Mouse (Mus musculus): ENCODE measurements around the gene 4930474N05Rik. TPM values are rescaled to one million over a fixed set of nuclear protein-coding genes. Genes with fewer than 3 reads are reported as not detected.

The 4930474N05Rik gene
- total and polyA plus RNA-seq, 3 experiments = not detected

- H3K9ac ChIP-seq (ENCODE audit: control insufficient read depth, low read depth, low read length, poor library complexity, severe bottlenecking) = no peak overlapping the region
- H3K4me3 ChIP-seq (ENCODE audit: control insufficient read depth in 1 of 2, insufficient read depth in 1 of 2, low read depth in 2 of 2, low read length in 2 of 2) = no peak overlapping the region
- H3K4me1 ChIP-seq (ENCODE audit: control insufficient read depth in 1 of 2, insufficient read depth in 2 of 2, low read length in 2 of 2) = no peaks in the 10 kb centered on the region
- H3K79me2 ChIP-seq (ENCODE audit: control insufficient read depth, insufficient read depth, low read length, poor library complexity) = no peaks in the 10 kb centered on the region
- H3K9me3 ChIP-seq (replicated peaks; ENCODE audit: insufficient read depth, low read length) = no peaks in the 10 kb centered on the region
- TF ChIP-seq SIN3A (IDR thresholded peaks at IDR 0.05; ENCODE audit: low read length) = no peak
- TF ChIP-seq ELF1 (IDR thresholded peaks at IDR 0.05; ENCODE audit: low read depth, low read length) = no peak
- no peak for TF ChIP-seq CTCF (IDR thresholded peaks at IDR 0.05 in 2 of 3, conservative IDR thresholded peaks at IDR 0.05 in 1 of 3; ENCODE audit: control insufficient read depth in 1 of 3, insufficient read depth in 1 of 3, low read depth in 2 of 3, low read length in 3 of 3, poor library complexity in 1 of 3, severe bottlenecking in 1 of 3)
- TF ChIP-seq JUND (IDR thresholded peaks at IDR 0.05; ENCODE audit: low read depth, low read length) = no peak
- TF ChIP-seq TCF12 (IDR thresholded peaks at IDR 0.05; ENCODE audit: low read depth, low read length) = no peak
- no peak for TF ChIP-seq ZKSCAN1 (IDR thresholded peaks at IDR 0.05; ENCODE audit: low read depth, low read length)
- no peak for TF ChIP-seq USF2 (IDR thresholded peaks at IDR 0.05; ENCODE audit: borderline replicate concordance in 1 of 2, insufficient read depth in 1 of 2, low read depth in 1 of 2, low read length in 2 of 2)
- no peak for TF ChIP-seq SMC3 (IDR thresholded peaks at IDR 0.05; ENCODE audit: low read depth, low read length)
- no peak for TF ChIP-seq NRF1 (IDR thresholded peaks at IDR 0.05; ENCODE audit: insufficient read depth, low read depth, low read length, poor library complexity, severe bottlenecking)
- no peak for TF ChIP-seq ZC3H11A (IDR thresholded peaks at IDR 0.05; ENCODE audit: low read depth, low read length)
- TF ChIP-seq E2F4 (IDR thresholded peaks at IDR 0.05; ENCODE audit: borderline replicate concordance, low read depth, low read length) = no peak
- TF ChIP-seq CHD2 (IDR thresholded peaks at IDR 0.05; ENCODE audit: low read length) = no peak
- no peak for TF ChIP-seq POLR2AphosphoS2 (IDR thresholded peaks at IDR 0.05; ENCODE audit: low read length)
- TF ChIP-seq ZMIZ1 (IDR thresholded peaks at IDR 0.05; ENCODE audit: low read depth, low read length) = no peak
- TF ChIP-seq POLR2AphosphoS5 (IDR thresholded peaks at IDR 0.05; ENCODE audit: borderline replicate concordance, low read depth, low read length) = no peak
- no peak overlapping the region for H3K27ac ChIP-seq (ENCODE audit: control insufficient read depth, low read depth, low read length)
- H3K27me3 ChIP-seq (ENCODE audit: control insufficient read depth in 1 of 2, insufficient read depth in 2 of 2, low read length in 2 of 2) = no peaks in the 10 kb centered on the region
- no peak for DNase-seq (ENCODE audit: low read depth, low spot score)
- H3K36me3 ChIP-seq (ENCODE audit: control insufficient read depth in 1 of 2, insufficient read depth in 2 of 2, low read length in 2 of 2) = no peaks in the 10 kb centered on the region
Measured at GRCm38 (mm10) chr14:36053281-36053680, 41.4 kb upstream of the 4930474N05Rik start.

GRCm38 (mm10) chr14:36098528-36098927 is 3.8 kb downstream of the 4930474N05Rik start:
- no peak overlapping the region for H3K27ac ChIP-seq (ENCODE audit: control insufficient read depth, low read depth, low read length)
- no peaks in the 10 kb centered on the region for H3K36me3 ChIP-seq (ENCODE audit: control insufficient read depth in 1 of 2, insufficient read depth in 2 of 2, low read length in 2 of 2)
- no peaks in the 10 kb centered on the region for H3K4me1 ChIP-seq (ENCODE audit: control insufficient read depth in 1 of 2, insufficient read depth in 2 of 2, low read length in 2 of 2)
- no peak overlapping the region for H3K4me3 ChIP-seq (ENCODE audit: control insufficient read depth in 1 of 2, insufficient read depth in 1 of 2, low read depth in 2 of 2, low read length in 2 of 2)
- no peaks in the 10 kb centered on the region for H3K79me2 ChIP-seq (ENCODE audit: control insufficient read depth, insufficient read depth, low read length, poor library complexity)
- H3K9me3 ChIP-seq (replicated peaks; ENCODE audit: insufficient read depth, low read length) = no peaks in the 10 kb centered on the region
- no peak overlapping the region for H3K9ac ChIP-seq (ENCODE audit: control insufficient read depth, low read depth, low read length, poor library complexity, severe bottlenecking)
- no peak for DNase-seq (ENCODE audit: low read depth, low spot score)
- no peak for TF ChIP-seq ETS1 (IDR thresholded peaks at IDR 0.05; ENCODE audit: low read depth, low read length)
- no peak for TF ChIP-seq SIN3A (IDR thresholded peaks at IDR 0.05; ENCODE audit: low read length)
- H3K27me3 ChIP-seq (ENCODE audit: control insufficient read depth in 1 of 2, insufficient read depth in 2 of 2, low read length in 2 of 2) = no peaks in the 10 kb centered on the region

Measured in MEL (cell line).